Mouse (Mus musculus) testis, postnatal 14 days (tissue): ENCODE measurements around the gene Dapk3.

Experiments
- DNase-seq: peaks from one replicate; pipeline ENCODE4 v3.0.0; 2021; ENCODE audit warnings: low spot score

Gene Dapk3

GRCm38 (mm10) chr10:81242021-81242420, 59.2 kb downstream of the Dapk3 start:
- no peak for DNase-seq
